Mouse (Mus musculus): Measurements from ENCODE around the gene Tdrd7.

DNA sequence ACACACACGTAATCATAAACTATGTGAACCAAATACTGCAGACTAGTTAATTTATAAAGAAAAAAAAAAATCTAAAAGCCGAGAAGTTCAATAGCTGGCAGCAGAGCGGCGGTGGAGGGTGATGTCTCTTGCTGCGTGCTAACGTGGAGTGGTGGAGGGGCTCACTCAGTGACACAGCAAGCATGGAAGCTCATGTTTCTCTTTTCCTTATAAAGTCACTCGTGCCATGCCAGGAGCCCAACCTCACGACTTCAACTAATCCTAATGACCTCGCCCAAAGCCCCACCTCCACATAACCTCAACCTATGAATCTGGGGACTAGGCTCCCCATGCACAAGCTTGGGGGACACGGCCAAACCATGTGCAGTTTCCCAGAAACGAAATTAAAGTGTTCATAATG, 117.4 kb downstream of the Tdrd7 start:
- no peak for TF ChIP-seq POU5F1 (IDR thresholded peaks at IDR 0.05; ENCODE audit: borderline replicate concordance, low read length)
- TF ChIP-seq CTCF (conservative IDR thresholded peaks at IDR 0.05; ENCODE audit: low read length), result no peak
- no peak for TF ChIP-seq NANOG (IDR thresholded peaks at IDR 0.05; ENCODE audit: borderline replicate concordance, low read length)

Data from E14TG2a.4 (cell line).